Mouse (Mus musculus) spleen, postnatal 36 days (tissue): ENCODE measurements around the gene Hspa13.

Experiments
- DNase-seq, 2 experiments: peaks; one replicate each; pipeline ENCODE4 v3.0.0; 2022; ENCODE audit warnings: low spot score in 2 of 2, mixed read lengths in 1 of 2

Hspa13 gene

GRCm38 (mm10) chr16:75766388-75767249 is at the start of gene Hspa13:
Gene Hspa13 (minus strand): TSS chr16:75767104.
- peak; percentile 95 to 97 for DNase-seq

GRCm38 (mm10) chr16:75779271-75779670 is 12.4 kb upstream of the Hspa13 start:
- no peak for DNase-seq

DNA sequence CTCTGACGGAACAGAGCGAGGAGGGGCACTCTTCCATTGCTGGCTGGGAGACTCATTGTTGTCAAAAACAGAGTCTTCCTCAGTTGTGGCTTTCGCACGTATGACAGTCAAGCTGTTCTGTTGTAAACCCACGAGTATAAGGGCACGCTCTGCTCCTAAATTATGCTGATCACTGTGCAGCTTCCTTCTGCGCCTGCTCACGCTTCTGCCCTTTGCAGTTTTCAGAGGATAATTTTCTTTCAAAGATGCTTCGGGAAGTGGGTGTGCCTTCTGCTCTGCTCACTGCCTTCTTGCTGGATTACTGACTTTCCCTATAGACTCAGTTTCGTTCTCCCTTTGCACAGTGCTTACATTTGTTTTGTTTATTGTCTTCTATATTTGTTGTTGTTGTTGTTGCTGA is 6.3 kb upstream of the Hspa13 start:
- no peak for DNase-seq

- peak; percentile 4 to 16 for DNase-seq
Measured at GRCm38 (mm10) chr16:75767250-75768002, 522 bp upstream of the Hspa13 start.

DNA sequence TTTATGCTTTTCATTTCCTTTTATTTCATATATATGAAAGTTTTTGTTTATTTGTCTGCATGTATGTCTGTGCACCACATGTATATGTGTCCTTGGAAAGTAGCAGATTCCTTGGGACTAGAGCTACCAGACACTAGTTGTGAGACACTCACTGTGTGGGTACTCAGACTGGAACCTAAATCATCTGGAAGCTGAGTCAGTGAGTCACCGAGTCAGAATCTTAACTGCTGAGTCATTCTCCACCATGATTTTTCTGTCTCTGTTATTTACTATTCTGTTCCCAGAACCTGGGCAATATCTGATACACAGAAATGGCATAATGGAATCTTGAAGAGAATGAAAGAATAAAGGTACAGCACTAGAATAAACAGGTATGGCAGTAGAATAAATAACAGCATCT is 14.0 kb downstream of the Hspa13 start:
- DNase-seq: no peak

GRCm38 (mm10) chr16:75750103-75750502 is 16.8 kb downstream of the Hspa13 start:
- no peak for DNase-seq

DNA sequence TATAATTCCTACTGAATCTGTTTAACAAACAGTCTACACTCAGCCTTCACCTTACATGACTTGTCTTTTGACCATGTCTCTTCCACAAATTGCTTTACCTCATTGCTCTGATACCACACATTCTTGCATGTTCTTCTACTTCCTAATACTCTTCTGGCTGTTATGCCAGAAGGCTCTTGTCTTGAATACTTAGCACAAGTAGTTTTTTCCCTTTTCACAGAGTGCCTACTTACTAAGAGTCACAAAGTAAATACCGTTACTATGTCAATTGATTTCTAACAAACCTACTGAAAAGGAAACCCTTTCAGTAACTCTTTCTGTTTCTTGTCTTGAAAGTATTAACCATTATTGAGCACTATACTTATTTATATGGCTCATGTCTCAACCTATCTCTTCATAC is 18.0 kb downstream of the Hspa13 start:
- no peak for DNase-seq

GRCm38 (mm10) chr16:75744014-75744413 is 22.9 kb downstream of the Hspa13 start:
- no peak for DNase-seq

DNA sequence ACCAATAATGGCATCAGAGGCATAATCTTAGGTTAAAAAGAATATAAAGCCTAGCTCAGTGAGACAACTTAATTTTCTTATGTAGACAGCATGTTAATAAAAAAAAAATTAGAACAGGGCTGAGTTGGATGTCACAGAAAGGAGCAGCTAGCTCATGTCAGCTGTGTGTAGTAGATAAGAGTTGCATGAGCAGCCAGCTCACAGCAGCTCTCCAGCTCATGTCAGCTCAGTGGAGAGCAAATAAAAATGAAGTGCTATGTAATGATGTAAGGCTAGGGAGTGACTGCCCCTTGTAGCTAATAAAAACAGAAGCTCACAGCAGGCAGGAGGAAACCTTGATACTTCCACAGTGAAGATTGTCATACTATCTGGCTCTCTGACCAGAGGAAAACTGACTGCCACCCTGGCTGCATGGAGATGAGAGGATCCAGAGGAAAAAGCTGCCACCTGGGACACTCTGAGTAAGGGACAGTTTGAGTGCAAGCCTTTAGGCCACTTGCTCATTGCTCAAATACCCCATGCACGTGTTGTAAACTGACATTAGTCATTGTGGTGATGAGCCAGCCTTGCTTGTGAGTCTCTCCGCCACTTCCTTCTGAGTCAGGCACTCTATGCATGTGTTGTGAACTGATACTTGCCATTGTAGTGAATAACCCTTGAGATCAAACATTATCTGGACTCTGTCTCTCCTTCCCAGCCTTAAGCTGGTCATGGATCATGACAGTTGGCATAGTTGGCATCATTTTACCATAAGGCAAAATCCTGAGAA is 49.3 kb downstream of the Hspa13 start:
- no peak for DNase-seq

DNA sequence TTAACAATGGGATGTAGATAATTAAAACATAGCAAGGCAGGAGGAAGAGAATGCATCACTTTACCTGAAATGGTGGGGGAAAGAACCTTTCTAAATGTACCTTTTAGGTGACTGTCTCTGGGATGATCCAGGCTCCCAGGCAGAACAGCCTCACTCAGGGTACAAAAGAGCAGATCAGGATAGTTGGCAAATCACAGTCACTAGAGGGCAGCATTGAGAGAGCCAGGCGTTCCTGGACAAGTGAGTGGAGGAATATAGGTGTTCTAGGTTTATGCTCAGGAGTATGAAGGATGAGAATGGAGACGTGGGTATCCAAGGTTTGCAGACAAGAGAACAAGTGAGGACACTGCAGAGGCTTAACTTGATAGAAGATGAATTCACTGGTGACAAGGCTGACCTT is 70.7 kb downstream of the Hspa13 start:
- peak; percentile 17 to 22 for DNase-seq
